Mouse (Mus musculus): Measurements from ENCODE around the gene Angel2. TPM values are rescaled to one million over a fixed set of nuclear protein-coding genes. Genes with fewer than 3 reads are reported as not detected.

The Angel2 gene
- total RNA-seq, 1 experiment from 2014 or later = 34.4 TPM

- no peak for ATAC-seq (replicated peaks in 1 of 2; ENCODE audit: insufficient read depth in 1 of 2, low FRiP score in 2 of 2, low TSS enrichment in 1 of 2, low read depth in 1 of 2, poor library complexity in 2 of 2, severe bottlenecking in 2 of 2)
These were observed 5.0 kb upstream of the Angel2 start for GRCm38 (mm10) chr1:190919725-190920469.

GRCm38 (mm10) chr1:190927311-190927710, 2.4 kb downstream of the Angel2 start:
- no peak for ATAC-seq (replicated peaks in 1 of 2; ENCODE audit: insufficient read depth in 1 of 2, low FRiP score in 2 of 2, low TSS enrichment in 1 of 2, low read depth in 1 of 2, poor library complexity in 2 of 2, severe bottlenecking in 2 of 2)

- peak; percentile 24 to 30; a peak in 2 of 4 replicates for ATAC-seq (replicated peaks in 1 of 2; ENCODE audit: insufficient read depth in 1 of 2, low FRiP score in 2 of 2, low TSS enrichment in 1 of 2, low read depth in 1 of 2, poor library complexity in 2 of 2, severe bottlenecking in 2 of 2)
These were observed 2.9 kb downstream of the Angel2 start for GRCm38 (mm10) chr1:190927751-190928369.

GRCm38 (mm10) chr1:190928370-190929009, 3.6 kb downstream of the Angel2 start:
- ATAC-seq (replicated peaks in 1 of 2; ENCODE audit: insufficient read depth in 1 of 2, low FRiP score in 2 of 2, low TSS enrichment in 1 of 2, low read depth in 1 of 2, poor library complexity in 2 of 2, severe bottlenecking in 2 of 2) = peak; percentile 98

- ATAC-seq (replicated peaks in 1 of 2; ENCODE audit: insufficient read depth in 1 of 2, low FRiP score in 2 of 2, low TSS enrichment in 1 of 2, low read depth in 1 of 2, poor library complexity in 2 of 2, severe bottlenecking in 2 of 2) = peak; percentile 18 to 19; a peak in 2 of 4 replicates
These were observed 4.2 kb downstream of the Angel2 start for GRCm38 (mm10) chr1:190929010-190929695.

- no peak for ATAC-seq (replicated peaks in 1 of 2; ENCODE audit: insufficient read depth in 1 of 2, low FRiP score in 2 of 2, low TSS enrichment in 1 of 2, low read depth in 1 of 2, poor library complexity in 2 of 2, severe bottlenecking in 2 of 2)
These were observed 5.3 kb downstream of the Angel2 start for GRCm38 (mm10) chr1:190930181-190930580.

GRCm38 (mm10) chr1:190939803-190940202, 14.9 kb downstream of the Angel2 start:
- no peak for ATAC-seq (replicated peaks in 1 of 2; ENCODE audit: insufficient read depth in 1 of 2, low FRiP score in 2 of 2, low TSS enrichment in 1 of 2, low read depth in 1 of 2, poor library complexity in 2 of 2, severe bottlenecking in 2 of 2)

GRCm38 (mm10) chr1:190944109-190944760, 19.3 kb downstream of the Angel2 start:
- ATAC-seq (replicated peaks in 1 of 2; ENCODE audit: insufficient read depth in 1 of 2, low FRiP score in 2 of 2, low TSS enrichment in 1 of 2, low read depth in 1 of 2, poor library complexity in 2 of 2, severe bottlenecking in 2 of 2) = peak; percentile 95 to 97

GRCm38 (mm10) chr1:190947986-190948385, 23.1 kb downstream of the Angel2 start:
- no peak for ATAC-seq (replicated peaks in 1 of 2; ENCODE audit: insufficient read depth in 1 of 2, low FRiP score in 2 of 2, low TSS enrichment in 1 of 2, low read depth in 1 of 2, poor library complexity in 2 of 2, severe bottlenecking in 2 of 2)

GRCm38 (mm10) chr1:190948439-190948838, 23.5 kb downstream of the Angel2 start:
- no peak for ATAC-seq (replicated peaks in 1 of 2; ENCODE audit: insufficient read depth in 1 of 2, low FRiP score in 2 of 2, low TSS enrichment in 1 of 2, low read depth in 1 of 2, poor library complexity in 2 of 2, severe bottlenecking in 2 of 2)

GRCm38 (mm10) chr1:190948846-190949245, 23.9 kb downstream of the Angel2 start:
- no peak for ATAC-seq (replicated peaks in 1 of 2; ENCODE audit: insufficient read depth in 1 of 2, low FRiP score in 2 of 2, low TSS enrichment in 1 of 2, low read depth in 1 of 2, poor library complexity in 2 of 2, severe bottlenecking in 2 of 2)

GRCm38 (mm10) chr1:190951014-190951413, 26.1 kb downstream of the Angel2 start:
- ATAC-seq (replicated peaks in 1 of 2; ENCODE audit: insufficient read depth in 1 of 2, low FRiP score in 2 of 2, low TSS enrichment in 1 of 2, low read depth in 1 of 2, poor library complexity in 2 of 2, severe bottlenecking in 2 of 2) = no peak

GRCm38 (mm10) chr1:190953009-190953408, 28.1 kb downstream of the Angel2 start:
- ATAC-seq (replicated peaks in 1 of 2; ENCODE audit: insufficient read depth in 1 of 2, low FRiP score in 2 of 2, low TSS enrichment in 1 of 2, low read depth in 1 of 2, poor library complexity in 2 of 2, severe bottlenecking in 2 of 2) = no peak

GRCm38 (mm10) chr1:190958821-190959220, 33.9 kb downstream of the Angel2 start:
- no peak for ATAC-seq (replicated peaks in 1 of 2; ENCODE audit: insufficient read depth in 1 of 2, low FRiP score in 2 of 2, low TSS enrichment in 1 of 2, low read depth in 1 of 2, poor library complexity in 2 of 2, severe bottlenecking in 2 of 2)

- no peak for ATAC-seq (replicated peaks in 1 of 2; ENCODE audit: insufficient read depth in 1 of 2, low FRiP score in 2 of 2, low TSS enrichment in 1 of 2, low read depth in 1 of 2, poor library complexity in 2 of 2, severe bottlenecking in 2 of 2)
These were observed 37.8 kb downstream of the Angel2 start for GRCm38 (mm10) chr1:190962760-190963159.

- ATAC-seq (replicated peaks in 1 of 2; ENCODE audit: insufficient read depth in 1 of 2, low FRiP score in 2 of 2, low TSS enrichment in 1 of 2, low read depth in 1 of 2, poor library complexity in 2 of 2, severe bottlenecking in 2 of 2) = no peak
These were observed 40.3 kb downstream of the Angel2 start for GRCm38 (mm10) chr1:190964992-190965780.

- ATAC-seq (replicated peaks in 1 of 2; ENCODE audit: insufficient read depth in 1 of 2, low FRiP score in 2 of 2, low TSS enrichment in 1 of 2, low read depth in 1 of 2, poor library complexity in 2 of 2, severe bottlenecking in 2 of 2) = no peak
These were observed 43.1 kb downstream of the Angel2 start for GRCm38 (mm10) chr1:190968010-190968409.
